Mouse (Mus musculus) E14TG2a.4 (cell line): ENCODE results near the gene Nlrp6.

Experiments used
- CTCF ChIP-seq: conservative IDR thresholded peaks from 2 replicates; pipeline ENCODE4 v1.5.1; 2014; ENCODE audit warnings: low read length
- POU5F1 ChIP-seq: IDR thresholded peaks from 2 replicates; pipeline ENCODE4 v1.6.1; 2014; ENCODE audit warnings: low read length, borderline replicate concordance

- TF ChIP-seq CTCF: no peak
- TF ChIP-seq POU5F1: no peak
These were observed 26.1 kb upstream of the Nlrp6 start for GRCm38 (mm10) chr7:140894611-140895010.
